Mouse (Mus musculus) hindbrain, embryonic 11.5 days (tissue): ENCODE measurements around the gene Nadk2. TPM values are rescaled to one million over a fixed set of nuclear protein-coding genes. Genes with fewer than 3 reads are reported as not detected.

Source experiments
- polyA plus RNA-seq: library from polyadenylated mRNA; unstranded; fragments of >200 nt; fragmentation: Nextera tagmentation; extraction: Ambion mirVana; gene quantifications from 2 replicates; pipeline ENCODE4 v1.2.1, GENCODE M21; 2014

Gene Nadk2
- polyA plus RNA-seq, 1 experiment from 2014 or later = 32.9 TPM

Other genes with a start within 250 kb of the Nadk2 start
- gene Ranbp3l, start 103.3 kb upstream of the Nadk2 start, polyA plus RNA-seq = 0.45 and 0.64 TPM in 2 replicates
- gene Lmbrd2, start 69.3 kb downstream of the Nadk2 start, polyA plus RNA-seq = 4.6 and 8.7 TPM in 2 replicates
- 95.9 and 105 TPM in 2 replicates for gene Skp2, start 84.2 kb downstream of the Nadk2 start, polyA plus RNA-seq
- not detected in 2 replicates for gene Ugt3a1, start 205.6 kb downstream of the Nadk2 start, polyA plus RNA-seq